Mouse (Mus musculus) heart, postnatal 0 days (tissue): ENCODE measurements at regions not wholly inside any gene's neighbourhood (a gene's known extent, or its start where the extent isn't known, plus 50 kb on each side); places are given as distances from the start of the nearest gene placed in this dataset.

Source experiments
- CTCF ChIP-seq: IDR thresholded peaks from 2 replicates; pipeline ENCODE4 v1.5.1; 2016; ENCODE audit warnings: antibody characterized with exemption, control low read depth, low read depth
- EP300 ChIP-seq: IDR thresholded peaks from 2 replicates; pipeline ENCODE4 v1.6.1; 2016; ENCODE audit warnings: antibody characterized with exemption, low read depth

DNA sequence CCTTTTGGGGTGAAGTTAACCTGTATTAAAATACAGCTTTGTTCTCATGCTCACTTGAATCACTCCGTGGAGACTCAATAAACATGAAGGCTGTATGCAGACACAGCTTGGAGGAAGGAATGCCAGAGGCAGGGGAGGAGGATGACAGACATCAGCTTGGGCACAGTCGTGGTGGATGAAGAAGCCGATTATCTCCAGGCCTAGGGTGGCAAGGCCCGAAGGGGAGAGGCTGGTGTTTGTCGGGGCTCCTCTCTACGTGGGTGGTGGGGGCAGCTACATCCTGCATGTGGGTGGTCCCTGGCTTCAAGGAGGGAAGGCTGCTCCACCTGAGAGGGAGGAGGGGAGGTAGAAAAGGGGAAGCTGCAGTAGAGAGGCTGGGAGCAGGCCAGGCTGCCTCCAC is 163.4 kb upstream of the Arl4c start:
- TF ChIP-seq CTCF, result no peak
- no peak for TF ChIP-seq EP300
